Mouse (Mus musculus): ENCODE measurements around the gene Fbxl14. TPM values are rescaled to one million over a fixed set of nuclear protein-coding genes. Genes with fewer than 3 reads are reported as not detected.
"Not testable (repeated sequence)": the region's sequence is repeated elsewhere in the genome, so short reads cannot be mapped to it uniquely, and the experiment has no call there.

Gene Fbxl14
- polyA plus RNA-seq (2015; fragmentation: Nextera tagmentation; extraction: Ambion mirVana) = 2.1 TPM in 2 replicates

- WGBS (ENCODE audit: insufficient replicate concordance) = under 1% methylated on average over 63 of the region's 101 CpGs
- Histone ChIP-seq H3K4me3 (ENCODE audit: low read depth, low read length) (peak within 1 kb of the TSS; percentile 89), H3K36me3 (ENCODE audit: control insufficient read depth, insufficient read depth) (0 out of 2 replicates have a peak, but pooled peaks cover 3% of the 10 kb centered on the region), H3K27ac (ENCODE audit: low read length) (peak within 1 kb of the TSS; percentile 91), H3K27me3 (ENCODE audit: control insufficient read depth, insufficient read depth, low read depth, low read length) (no peaks in the 10 kb centered on the region), H3K9ac (ENCODE audit: low read depth, low read length) (peak within 1 kb of the TSS; percentile 80), H3K9me3 (replicated peaks; ENCODE audit: control insufficient read depth, low read length) (no peaks in the 10 kb centered on the region), H3K4me1 (ENCODE audit: control insufficient read depth, low read depth, low read length) (peaks cover 32% of the 10 kb centered on the region), H3K4me2 (ENCODE audit: low read depth, low read length) (peak within 1 kb of the TSS; percentile 96)
- peak; percentile 86 for ATAC-seq (ENCODE audit: low read depth)
Measured at GRCm38 (mm10) chr6:119479343-119479875, at the start of gene Fbxl14. Gene Fbxl14 (plus strand): TSS chr6:119479668.

- no peak overlapping the region for H3K4me2 ChIP-seq (ENCODE audit: low read depth, low read length)
- H3K27ac ChIP-seq (ENCODE audit: low read length) = no peak overlapping the region
- H3K4me1 ChIP-seq (ENCODE audit: control insufficient read depth, low read depth, low read length) = no peaks in the 10 kb centered on the region
- H3K9me3 ChIP-seq (replicated peaks; ENCODE audit: control insufficient read depth, low read length) = no peaks in the 10 kb centered on the region
- no peak for ATAC-seq (ENCODE audit: low read depth)
- no peak overlapping the region for H3K9ac ChIP-seq (ENCODE audit: low read depth, low read length)
- H3K36me3 ChIP-seq (ENCODE audit: control insufficient read depth, insufficient read depth) = no peaks in the 10 kb centered on the region
- WGBS (ENCODE audit: insufficient replicate concordance) = 26% methylated on average over 2 of the region's 2 CpGs
- no peak overlapping the region for H3K4me3 ChIP-seq (ENCODE audit: low read depth, low read length)
- H3K27me3 ChIP-seq (ENCODE audit: control insufficient read depth, insufficient read depth, low read depth, low read length) = no peaks in the 10 kb centered on the region
Measured at GRCm38 (mm10) chr6:119430508-119430907, 49.0 kb upstream of the Fbxl14 start.

- ATAC-seq (ENCODE audit: low read depth) = no peak
- 68% methylated on average over 6 of the region's 6 CpGs for WGBS (ENCODE audit: insufficient replicate concordance)
- H3K36me3 ChIP-seq (ENCODE audit: control insufficient read depth, insufficient read depth) = no peaks in the 10 kb centered on the region
Measured at GRCm38 (mm10) chr6:119431751-119432324, 47.6 kb upstream of the Fbxl14 start.

GRCm38 (mm10) chr6:119434394-119434793 lies 45.1 kb upstream of the Fbxl14 start:
- Histone ChIP-seq H3K36me3 (ENCODE audit: control insufficient read depth, insufficient read depth) (no peaks in the 10 kb centered on the region), H3K9me3 (replicated peaks; ENCODE audit: control insufficient read depth, low read length) (no peaks in the 10 kb centered on the region), H3K9ac (ENCODE audit: low read depth, low read length) (no peak overlapping the region), H3K27ac (ENCODE audit: low read length) (no peak overlapping the region), H3K4me1 (ENCODE audit: control insufficient read depth, low read depth, low read length) (no peaks in the 10 kb centered on the region), H3K4me3 (ENCODE audit: low read depth, low read length) (no peak overlapping the region), H3K27me3 (ENCODE audit: control insufficient read depth, insufficient read depth, low read depth, low read length) (no peaks in the 10 kb centered on the region), H3K4me2 (ENCODE audit: low read depth, low read length) (no peak overlapping the region)
- 67% methylated on average over 4 of the region's 4 CpGs for WGBS (ENCODE audit: insufficient replicate concordance)
- ATAC-seq (ENCODE audit: low read depth) = peak; percentile 55; the same call in 1 of the 2 replicates

More at GRCm38 (mm10) chr6:119431751-119432324, 47.6 kb upstream of the Fbxl14 start:
- no peaks in the 10 kb centered on the region for H3K9me3 ChIP-seq (replicated peaks; ENCODE audit: control insufficient read depth, low read length)
- H3K4me1 ChIP-seq (ENCODE audit: control insufficient read depth, low read depth, low read length) = no peaks in the 10 kb centered on the region
- no peak overlapping the region for H3K4me3 ChIP-seq (ENCODE audit: low read depth, low read length)
- H3K4me2 ChIP-seq (ENCODE audit: low read depth, low read length) = no peak overlapping the region
- H3K27me3 ChIP-seq (ENCODE audit: control insufficient read depth, insufficient read depth, low read depth, low read length) = no peaks in the 10 kb centered on the region
- H3K9ac ChIP-seq (ENCODE audit: low read depth, low read length) = no peak overlapping the region
- H3K27ac ChIP-seq (ENCODE audit: low read length) = no peak overlapping the region

- Histone ChIP-seq H3K9me3 (replicated peaks; ENCODE audit: control insufficient read depth, low read length) (no peaks in the 10 kb centered on the region), H3K4me2 (ENCODE audit: low read depth, low read length) (no peak overlapping the region), H3K4me3 (ENCODE audit: low read depth, low read length) (no peak overlapping the region), H3K4me1 (ENCODE audit: control insufficient read depth, low read depth, low read length) (no peaks in the 10 kb centered on the region), H3K27me3 (ENCODE audit: control insufficient read depth, insufficient read depth, low read depth, low read length) (no peaks in the 10 kb centered on the region), H3K27ac (ENCODE audit: low read length) (no peak overlapping the region), H3K36me3 (ENCODE audit: control insufficient read depth, insufficient read depth) (no peaks in the 10 kb centered on the region), H3K9ac (ENCODE audit: low read depth, low read length) (no peak overlapping the region)
- ATAC-seq (ENCODE audit: low read depth) = no peak
- WGBS (ENCODE audit: insufficient replicate concordance) = 24% methylated on average over 8 of the region's 8 CpGs
Measured at GRCm38 (mm10) chr6:119437894-119438761, 41.3 kb upstream of the Fbxl14 start.

GRCm38 (mm10) chr6:119442729-119443128 lies 36.7 kb upstream of the Fbxl14 start:
- not testable (repeated sequence) for H3K9ac ChIP-seq (ENCODE audit: low read depth, low read length); H3K4me2 ChIP-seq (ENCODE audit: low read depth, low read length); ATAC-seq (ENCODE audit: low read depth); H3K4me1 ChIP-seq (ENCODE audit: control insufficient read depth, low read depth, low read length); H3K9me3 ChIP-seq (replicated peaks; ENCODE audit: control insufficient read depth, low read length); H3K36me3 ChIP-seq (ENCODE audit: control insufficient read depth, insufficient read depth); H3K4me3 ChIP-seq (ENCODE audit: low read depth, low read length); H3K27me3 ChIP-seq (ENCODE audit: control insufficient read depth, insufficient read depth, low read depth, low read length); H3K27ac ChIP-seq (ENCODE audit: low read length)
- 60% methylated on average over 5 of the region's 5 CpGs for WGBS (ENCODE audit: insufficient replicate concordance)

- ATAC-seq (ENCODE audit: low read depth) = peak; percentile 39; the same call in 1 of the 2 replicates
- peaks cover 13% of the 10 kb centered on the region for H3K27me3 ChIP-seq (ENCODE audit: control insufficient read depth, insufficient read depth, low read depth, low read length)
- peaks cover 5% of the 10 kb centered on the region for H3K4me1 ChIP-seq (ENCODE audit: control insufficient read depth, low read depth, low read length)
- no peaks in the 10 kb centered on the region for H3K9me3 ChIP-seq (replicated peaks; ENCODE audit: control insufficient read depth, low read length)
- H3K27ac ChIP-seq (ENCODE audit: low read length) = no peak overlapping the region
- no peak overlapping the region for H3K4me3 ChIP-seq (ENCODE audit: low read depth, low read length)
- peak overlapping the region; percentile 18 for H3K4me2 ChIP-seq (ENCODE audit: low read depth, low read length)
- H3K9ac ChIP-seq (ENCODE audit: low read depth, low read length) = no peak overlapping the region
- 27% methylated on average over 12 of the region's 12 CpGs for WGBS (ENCODE audit: insufficient replicate concordance)
- no peaks in the 10 kb centered on the region for H3K36me3 ChIP-seq (ENCODE audit: control insufficient read depth, insufficient read depth)
Measured at GRCm38 (mm10) chr6:119443742-119444645, 35.5 kb upstream of the Fbxl14 start.

- peaks cover 5% of the 10 kb centered on the region for H3K4me1 ChIP-seq (ENCODE audit: control insufficient read depth, low read depth, low read length)
- no peak overlapping the region for H3K4me3 ChIP-seq (ENCODE audit: low read depth, low read length)
- H3K27ac ChIP-seq (ENCODE audit: low read length) = no peak overlapping the region
- no peak overlapping the region for H3K4me2 ChIP-seq (ENCODE audit: low read depth, low read length)
- WGBS (ENCODE audit: insufficient replicate concordance) = 45% methylated on average over 11 of the region's 11 CpGs
- no peak overlapping the region for H3K9ac ChIP-seq (ENCODE audit: low read depth, low read length)
- no peaks in the 10 kb centered on the region for H3K36me3 ChIP-seq (ENCODE audit: control insufficient read depth, insufficient read depth)
- H3K9me3 ChIP-seq (replicated peaks; ENCODE audit: control insufficient read depth, low read length) = no peaks in the 10 kb centered on the region
- no peak for ATAC-seq (ENCODE audit: low read depth)
- H3K27me3 ChIP-seq (ENCODE audit: control insufficient read depth, insufficient read depth, low read depth, low read length) = peaks cover 32% of the 10 kb centered on the region
Measured at GRCm38 (mm10) chr6:119445671-119446607, 33.5 kb upstream of the Fbxl14 start.
